Mouse (Mus musculus) adrenal gland, postnatal 36 days (tissue): ENCODE results near the gene Nos2. TPM values are rescaled to one million over a fixed set of nuclear protein-coding genes. Genes with fewer than 3 reads are reported as not detected.

ENCODE experiments used
- DNase-seq, 2 experiments: peaks; one replicate each; pipeline ENCODE4 v3.0.0; 2021; ENCODE audit warnings: mixed read lengths in 1 of 2
- long read RNA-seq, 2 experiments: library from polyadenylated mRNA; stranded (forward); transcript quantifications; one replicate each; pipeline ENCODE4 v2.0.0; 2021; ENCODE audit warnings: borderline sequencing depth in 2 of 2
- total RNA-seq, 2 experiments: library from RNA; stranded (reverse); gene quantifications; 2 replicates each; pipeline ENCODE4 v1.2.3; 2021

Nos2 gene
- total RNA-seq: 1 to 10 TPM in 1 of 2 experiments, under 1 TPM in 1; 0.89 to 1.8 TPM
- long read RNA-seq, experiment 1: 0 reads
- long read RNA-seq, experiment 2: 0 reads

GRCm38 (mm10) chr11:78920411-78920939 lies at the start of gene Nos2:
Gene Nos2, plus strand, starts transcription at chr11:78920787.
- peak; percentile 17 to 58 for DNase-seq

GRCm38 (mm10) chr11:78870891-78871290 lies 49.7 kb upstream of the Nos2 start:
- no peak for DNase-seq

GRCm38 (mm10) chr11:78872782-78873181 lies 47.8 kb upstream of the Nos2 start:
- no peak for DNase-seq

- DNase-seq: no peak
These were observed 40.9 kb upstream of the Nos2 start for GRCm38 (mm10) chr11:78879727-78880126.

GRCm38 (mm10) chr11:78886693-78887092 lies 33.9 kb upstream of the Nos2 start:
- no peak for DNase-seq

GRCm38 (mm10) chr11:78887102-78887971 lies 33.2 kb upstream of the Nos2 start:
- DNase-seq: peak; percentile 86 to 88

- no peak for DNase-seq
These were observed 31.4 kb upstream of the Nos2 start for GRCm38 (mm10) chr11:78889156-78889555.

GRCm38 (mm10) chr11:78896357-78897123 lies 24.0 kb upstream of the Nos2 start:
- peak; percentile 21 to 41 for DNase-seq

GRCm38 (mm10) chr11:78915473-78915872 lies 5.1 kb upstream of the Nos2 start:
- DNase-seq: no peak

GRCm38 (mm10) chr11:78916410-78916809 lies 4.2 kb upstream of the Nos2 start:
- DNase-seq: peak in 1 of 2 experiments; percentile 25

GRCm38 (mm10) chr11:78919745-78920144 lies 842 bp upstream of the Nos2 start:
- DNase-seq: no peak

GRCm38 (mm10) chr11:78922678-78923407 lies 2.3 kb downstream of the Nos2 start:
- DNase-seq: peak; percentile 75 to 76

GRCm38 (mm10) chr11:78924111-78924510 lies 3.5 kb downstream of the Nos2 start:
- no peak for DNase-seq

GRCm38 (mm10) chr11:78924916-78925315 lies 4.3 kb downstream of the Nos2 start:
- peak; percentile 50 to 66 for DNase-seq

GRCm38 (mm10) chr11:78929345-78929744 lies 8.8 kb downstream of the Nos2 start:
- DNase-seq: peak; percentile 88

GRCm38 (mm10) chr11:78934307-78934706 lies 13.7 kb downstream of the Nos2 start:
- no peak for DNase-seq

- no peak for DNase-seq
These were observed 14.1 kb downstream of the Nos2 start for GRCm38 (mm10) chr11:78934727-78935126.

- no peak for DNase-seq
These were observed 14.6 kb downstream of the Nos2 start for GRCm38 (mm10) chr11:78935178-78935577.

- no peak for DNase-seq
These were observed 22.5 kb downstream of the Nos2 start for GRCm38 (mm10) chr11:78943083-78943482.

GRCm38 (mm10) chr11:78950365-78950764 lies 29.8 kb downstream of the Nos2 start:
- peak; percentile 67 to 81 for DNase-seq

GRCm38 (mm10) chr11:78952467-78952866 lies 31.9 kb downstream of the Nos2 start:
- peak; percentile 80 to 81 for DNase-seq

GRCm38 (mm10) chr11:78956260-78956659 lies 35.7 kb downstream of the Nos2 start:
- DNase-seq: peak; percentile 79 to 85
